Mouse (Mus musculus) thymus, adult 2 months (tissue): ENCODE data around the gene Dnajc3.

Experiments
- CTCF ChIP-seq: fragments of 200-500 bp; IDR thresholded peaks from 2 replicates; pipeline ENCODE4 v1.5.1; 2012; ENCODE audit warnings: mild to moderate bottlenecking, control low read depth, low read length, moderate library complexity, borderline replicate concordance; ENCODE audit not compliant: control insufficient read depth, poor library complexity, insufficient read depth; ENCODE audit errors: extremely low read depth
- POLR2A ChIP-seq: fragments of 200-500 bp; IDR thresholded peaks from 2 replicates; pipeline ENCODE4 v1.6.1; 2012; ENCODE audit warnings: mild to moderate bottlenecking, low read length, control low read depth, moderate library complexity; ENCODE audit not compliant: control insufficient read depth, poor library complexity, insufficient read depth; ENCODE audit errors: extremely low read depth

- no peak for TF ChIP-seq POLR2A
- TF ChIP-seq CTCF, result no peak
Observed at GRCm38 (mm10) chr14:118903867-118904562, 33.8 kb upstream of the Dnajc3 start.
